Mouse (Mus musculus) embryonic fibroblast, embryonic 13.5 days (primary cell): ENCODE data around the gene Enthd1.

Experiments used
- CTCF ChIP-seq: IDR thresholded peaks from 2 replicates; pipeline ENCODE4 v1.5.1; 2011; ENCODE audit warnings: mild to moderate bottlenecking, control low read depth, low read length, moderate library complexity, borderline replicate concordance; ENCODE audit not compliant: insufficient read depth
- POLR2A ChIP-seq: IDR thresholded peaks from 2 replicates; pipeline ENCODE4 v1.6.1; 2011; ENCODE audit warnings: low read depth, mild to moderate bottlenecking, control low read depth, low read length, moderate library complexity

DNA sequence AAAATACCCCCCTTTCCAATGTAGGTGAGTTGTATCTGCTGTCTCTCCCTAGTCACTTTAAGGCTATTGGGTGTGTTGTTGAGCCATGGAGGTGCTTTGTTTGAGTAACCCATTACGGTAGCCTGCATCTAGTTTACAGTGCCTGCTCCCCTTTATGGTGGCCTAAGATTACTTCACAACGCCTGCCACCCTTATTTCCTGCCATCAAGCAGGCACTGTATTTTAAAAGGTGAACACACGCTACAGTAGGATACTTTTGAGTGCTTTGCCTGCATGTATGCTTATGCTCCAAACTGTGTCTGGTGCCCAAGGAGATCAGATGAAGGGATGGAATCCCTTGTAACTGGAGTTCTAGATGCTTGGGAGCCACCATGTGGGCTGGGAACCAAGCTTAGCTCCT, 2.2 kb upstream of the Enthd1 start:
- no peak for TF ChIP-seq CTCF
- no peak for TF ChIP-seq POLR2A
